Mouse (Mus musculus): ENCODE results near the gene Ubald2. TPM values are rescaled to one million over a fixed set of nuclear protein-coding genes. Genes with fewer than 3 reads are reported as not detected.

Gene Ubald2
- total RNA-seq (2023), result 100 to 1,000 TPM; 111 to 116 TPM

DNA sequence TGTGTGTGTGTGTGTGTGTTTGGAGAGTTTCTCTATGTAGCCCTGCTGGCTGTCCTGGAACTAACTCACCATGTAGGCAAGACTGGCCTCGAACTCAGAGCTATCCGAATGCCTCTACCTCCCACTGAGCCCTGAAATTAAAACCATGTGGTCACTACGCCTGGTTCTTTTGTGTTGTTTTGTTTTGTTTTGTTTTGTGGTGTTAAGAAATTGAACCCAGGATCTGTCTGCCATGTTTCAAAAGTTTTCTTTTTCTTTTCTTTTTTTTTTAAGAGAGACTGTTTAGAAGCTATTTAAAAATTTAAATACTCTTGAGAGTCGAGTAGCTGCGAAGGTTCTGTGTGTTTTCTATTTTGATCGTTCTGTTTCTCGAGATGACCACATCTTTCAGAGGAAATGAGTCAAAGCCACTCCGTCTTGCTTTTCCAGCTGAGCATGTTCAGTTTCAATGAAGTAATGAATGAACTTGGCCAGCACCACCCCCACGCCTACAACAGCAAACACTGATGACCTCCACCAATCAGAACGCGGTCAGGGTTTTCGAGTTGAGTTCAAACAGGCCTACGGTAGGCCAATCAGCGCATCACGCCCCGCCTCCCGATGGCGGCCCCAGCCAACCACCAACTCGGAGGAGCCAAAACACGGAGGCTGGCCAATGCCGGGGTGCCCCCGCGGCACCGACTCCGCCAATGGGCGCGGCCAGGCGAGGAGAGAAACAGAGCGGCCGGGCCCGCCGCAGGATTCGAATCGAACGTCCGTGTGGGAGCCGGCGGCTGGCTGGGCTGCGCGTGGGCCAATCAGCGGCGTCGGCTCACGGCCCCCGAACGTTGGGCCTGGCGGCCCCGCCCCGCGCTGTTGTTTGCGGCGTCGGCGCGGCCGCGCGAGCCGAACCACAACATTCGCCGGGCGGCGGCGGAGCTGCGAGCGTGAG, at the start of gene Ubald2:
Gene Ubald2, plus strand, starts transcription at position 739 of the 931 bp plus-strand sequence.

DNA sequence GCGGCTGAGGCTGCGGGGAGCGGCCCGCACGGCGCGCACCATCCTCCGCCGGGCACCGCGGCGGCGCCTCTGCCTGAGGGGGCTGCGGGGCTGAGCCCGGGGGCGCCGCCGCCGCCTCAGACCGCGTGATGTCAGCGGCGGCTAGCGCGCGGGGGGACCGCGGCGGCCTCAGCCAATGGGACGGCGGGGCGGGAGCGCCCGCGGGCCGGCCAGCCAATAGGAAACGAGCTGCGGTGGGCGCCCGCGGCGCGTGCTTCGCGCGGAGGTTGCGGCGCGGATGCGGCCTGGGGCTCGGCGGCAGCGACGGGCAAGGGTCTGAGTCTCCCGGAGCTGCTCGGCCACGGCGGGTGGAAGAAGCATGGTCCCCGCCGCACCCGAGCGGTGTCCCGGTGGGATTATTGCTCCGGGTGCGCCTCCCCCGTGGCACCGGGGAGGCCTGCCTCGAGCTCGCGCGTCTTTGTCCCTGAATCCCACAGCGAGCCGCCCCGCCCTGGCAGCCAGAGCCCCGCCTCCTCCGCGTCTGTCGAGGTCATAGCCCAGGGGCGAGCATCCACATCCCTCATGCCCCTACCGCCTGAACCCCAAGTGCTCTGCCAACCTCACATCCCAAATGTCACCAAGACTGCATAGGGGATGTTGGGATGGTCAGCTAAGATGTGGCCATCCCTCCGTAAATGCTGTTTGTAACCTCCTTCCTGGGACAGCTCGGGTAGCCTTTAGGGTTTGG, 20.8 kb upstream of the Ubald2 start, which contains the start of gene Rnf157:
Gene Rnf157, minus strand, starts transcription at position 129 of the 727 bp plus-strand sequence.

DNA sequence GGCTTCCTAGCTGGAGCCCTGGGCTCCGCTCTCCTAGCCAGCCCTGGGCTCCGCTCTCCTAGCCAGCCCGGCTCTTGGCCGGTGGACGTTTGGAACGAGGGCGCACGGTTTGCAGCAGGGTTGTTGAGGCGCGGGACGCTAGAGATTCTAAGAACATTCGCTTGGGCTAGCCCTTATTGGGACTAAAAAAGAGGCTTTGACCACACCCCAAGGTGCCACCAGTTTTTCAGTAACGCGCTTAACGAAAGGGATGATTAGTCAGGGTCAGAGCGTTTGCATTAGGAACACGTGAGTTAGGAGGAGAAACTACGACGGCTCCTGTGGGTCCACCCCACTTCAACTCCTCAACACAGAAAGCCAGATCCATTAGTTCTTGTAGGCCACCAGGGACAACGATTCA, 32.2 kb downstream of the Ubald2 start, which contains the start of gene Qrich2:
Gene Qrich2, minus strand, starts transcription at position 101 of the 400 bp plus-strand sequence.

Other genes starting within 250 kb of the Ubald2 start
- 10 to 100 TPM; 39.4 to 48.5 TPM for gene Ten1, start 235.2 kb upstream of the Ubald2 start, total RNA-seq (2023)
- gene Acox1, start 235.0 kb upstream of the Ubald2 start, total RNA-seq (2023), result 10 to 100 TPM; 24.5 to 35.6 TPM
- under 1 TPM; 0.20 to 0.36 TPM for gene Evpl, start 196.0 kb upstream of the Ubald2 start, total RNA-seq (2023)
- 10 to 100 TPM; 63.3 to 67.3 TPM for gene Srp68, start 159.9 kb upstream of the Ubald2 start, total RNA-seq (2023)
- not detected for gene Galr2, start 153.2 kb upstream of the Ubald2 start, total RNA-seq (2023)
- gene Exoc7, start 126.9 kb upstream of the Ubald2 start, total RNA-seq (2023), result 10 to 100 TPM; 56.2 to 64.5 TPM
- under 1 TPM; 0.87 to 0.92 TPM for gene Foxj1, start 98.7 kb upstream of the Ubald2 start, total RNA-seq (2023)
- gene Rnf157, start 21.1 kb upstream of the Ubald2 start, total RNA-seq (2023), result 10 to 100 TPM; 15.5 to 20.6 TPM
- gene Qrich2, start 32.1 kb downstream of the Ubald2 start, total RNA-seq (2023), result under 1 TPM; 0.26 to 0.59 TPM
- 10 to 100 TPM; 92.8 to 99.3 TPM for gene Prpsap1, start 60.1 kb downstream of the Ubald2 start, total RNA-seq (2023)
- gene Sphk1, start 96.8 kb downstream of the Ubald2 start, total RNA-seq (2023), result under 1 TPM; 0.33 to 0.44 TPM
- gene Ube2o, start 147.4 kb downstream of the Ubald2 start, total RNA-seq (2023), result 10 to 100 TPM; 21.5 to 22.2 TPM
- not detected for gene Aanat, start 152.3 kb downstream of the Ubald2 start, total RNA-seq (2023)
- gene Rhbdf2, start 192.9 kb downstream of the Ubald2 start, total RNA-seq (2023), result 10 to 100 TPM; 14.4 to 15.2 TPM
- gene Prcd, start 219.4 kb downstream of the Ubald2 start, total RNA-seq (2023), result not detected
- gene Cygb, start 220.2 kb downstream of the Ubald2 start, total RNA-seq (2023), result not detected

All from T-cell, adult 66 days (primary cell).